Mouse (Mus musculus) layer of hippocampus, postnatal 14 days (tissue): Measurements from ENCODE around the gene Dpm2. TPM values are rescaled to one million over a fixed set of nuclear protein-coding genes. Genes with fewer than 3 reads are reported as not detected.
A peak's percentile ranks its signal among the peaks of the same experiment; 100 is the strongest.

Source experiments
- DNase-seq, 2 experiments: peaks; one replicate each; pipeline ENCODE4 v3.0.0; 2021 to 2022; ENCODE audit warnings: low spot score in 2 of 2, mixed read lengths in 1 of 2
- total RNA-seq, 2 experiments: library from RNA; stranded (reverse); gene quantifications; 2 replicates each; pipeline ENCODE4 v1.2.3; 2021

The Dpm2 gene
- total RNA-seq, 2 experiments from 2014 or later = 78.8 to 90.1 TPM

- peak in 1 of 2 experiments; percentile 48 for DNase-seq
Measured at GRCm38 (mm10) chr2:32543031-32543449, 27.6 kb upstream of the Dpm2 start.

DNA sequence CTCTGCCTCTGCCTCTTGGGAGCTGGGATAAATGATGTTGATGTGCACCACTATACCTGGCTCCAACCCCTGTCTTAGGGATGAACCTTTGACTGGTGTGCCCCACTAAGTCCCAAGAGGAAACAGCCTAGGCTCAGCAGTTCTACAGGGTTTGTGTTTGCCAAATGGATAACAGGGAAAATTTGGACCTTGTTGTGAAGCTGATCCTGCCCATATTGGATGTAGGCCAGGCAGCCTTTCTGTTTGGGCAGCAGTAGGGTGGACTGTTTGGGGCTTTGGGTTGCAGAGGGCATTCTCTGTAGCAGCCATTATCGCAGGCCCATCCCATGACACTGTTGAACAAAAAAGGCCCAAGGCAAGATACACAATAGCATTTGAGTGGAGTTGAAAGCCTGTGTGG, 23.7 kb upstream of the Dpm2 start:
- DNase-seq = no peak

DNA sequence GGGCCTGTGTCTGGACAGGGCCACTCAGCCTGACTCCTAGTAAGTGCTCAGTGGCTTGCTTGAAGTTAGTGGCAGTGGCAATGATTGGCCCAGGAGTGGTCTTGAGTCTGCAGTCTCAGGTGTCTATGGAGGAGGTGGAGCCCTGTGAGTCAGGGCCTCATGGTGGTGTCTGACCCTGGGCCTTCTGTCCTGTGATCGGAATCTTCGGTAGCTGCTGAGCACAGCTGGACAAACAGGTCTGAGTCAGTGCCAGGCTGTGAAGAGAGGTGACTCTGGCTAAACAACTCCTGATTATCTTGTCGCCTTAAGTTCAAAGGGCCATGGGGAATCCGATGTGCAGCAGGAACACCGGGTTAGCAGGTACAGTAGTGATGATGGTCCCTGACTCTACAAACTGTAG, 23.3 kb upstream of the Dpm2 start:
- DNase-seq = no peak

DNA sequence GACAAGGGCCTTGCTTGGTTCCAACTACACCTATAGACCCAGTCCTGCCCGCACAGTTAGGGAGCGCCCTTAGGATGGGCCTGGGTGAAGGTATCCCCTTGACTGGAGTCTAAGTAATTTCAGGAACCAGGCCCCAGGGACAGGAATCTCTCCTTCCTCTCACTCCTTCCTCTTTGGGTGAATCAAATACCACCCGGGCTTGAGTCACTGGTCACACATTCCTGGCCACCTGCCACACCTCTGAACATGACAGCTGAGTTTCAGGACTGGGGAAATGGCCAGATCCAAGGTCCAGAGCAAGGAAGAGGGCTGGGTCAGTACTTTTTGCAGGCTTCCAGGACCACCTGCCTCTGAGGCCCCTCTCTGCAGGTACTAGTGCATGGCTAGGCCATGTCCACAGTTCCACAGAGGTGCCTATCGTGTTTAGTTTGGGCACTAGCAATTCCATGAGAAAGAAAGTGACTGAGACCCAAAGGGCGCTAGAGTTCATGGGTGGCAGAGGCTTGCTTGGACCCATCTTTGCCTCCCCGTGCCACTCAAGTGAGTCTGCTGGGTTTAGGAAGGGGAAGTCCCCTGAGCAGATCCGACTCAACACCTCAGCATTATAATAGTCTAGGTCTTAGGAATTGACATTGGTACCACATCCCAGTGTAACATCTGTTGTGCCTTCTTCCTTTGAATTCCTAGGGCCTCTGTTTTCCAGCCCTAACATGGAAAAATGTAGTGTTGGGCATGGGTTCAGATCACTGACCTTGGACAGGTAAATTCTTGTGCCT, 22.5 kb upstream of the Dpm2 start:
- no peak for DNase-seq

DNA sequence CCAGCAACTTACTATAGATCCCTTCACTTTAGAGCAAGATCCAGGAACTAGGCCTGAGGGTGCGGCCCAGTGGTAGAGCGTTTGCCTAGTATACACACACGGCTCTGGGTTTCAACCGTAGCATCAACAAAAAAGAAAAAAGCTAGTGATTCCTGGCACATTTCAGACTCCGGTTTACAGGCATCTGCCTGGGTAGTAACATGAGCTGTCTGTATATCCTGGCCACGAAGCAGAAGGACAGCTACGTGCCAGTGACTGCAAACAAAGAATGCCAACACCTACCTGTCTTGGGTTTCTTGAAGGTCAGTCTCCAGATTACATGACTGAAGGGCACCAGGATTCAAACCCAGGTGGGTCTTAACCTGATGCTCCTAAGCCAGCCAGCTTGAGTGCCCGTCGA, 21.5 kb upstream of the Dpm2 start:
- no peak for DNase-seq

DNA sequence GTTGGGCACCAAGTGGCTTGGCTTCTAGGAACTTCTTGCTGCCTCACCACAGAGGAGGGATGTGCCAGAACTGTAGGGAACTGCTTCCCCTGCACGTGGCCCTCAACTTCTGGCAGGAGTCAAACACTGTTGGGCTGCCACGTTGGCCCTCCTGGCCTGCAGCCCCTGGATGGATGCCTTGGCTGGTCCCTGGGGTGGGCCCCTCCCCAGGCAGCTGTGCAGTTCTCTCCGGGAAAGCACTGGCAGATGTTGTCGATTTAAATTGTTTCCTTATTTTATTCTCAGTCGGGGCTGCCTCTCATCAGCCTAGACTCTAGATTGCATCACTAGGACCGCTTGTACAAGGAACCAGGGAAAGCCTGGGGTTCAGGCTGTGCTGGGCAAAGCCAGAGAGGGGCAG, 20.9 kb upstream of the Dpm2 start:
- DNase-seq = no peak

DNA sequence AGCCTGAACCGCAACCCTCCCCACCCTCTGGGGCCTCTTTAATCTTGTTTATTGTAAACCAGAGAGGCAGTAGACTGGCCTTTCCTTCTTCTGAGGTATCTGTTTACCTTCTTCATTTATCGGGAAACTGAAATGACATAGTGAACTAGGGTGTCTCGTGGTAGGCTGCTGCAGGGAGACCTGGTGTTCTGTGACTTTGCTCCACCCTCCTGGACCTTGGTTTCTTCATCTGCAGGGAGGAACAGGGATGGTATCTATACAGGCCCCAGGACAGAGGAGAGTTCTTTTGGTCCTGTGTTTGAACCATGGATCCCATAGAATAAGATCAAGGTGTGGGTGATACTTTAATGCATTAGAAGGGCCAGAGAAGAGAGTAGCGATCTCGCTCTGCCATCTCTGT, 19.4 kb upstream of the Dpm2 start:
- DNase-seq = no peak

GRCm38 (mm10) chr2:32553592-32554148, 17.0 kb upstream of the Dpm2 start:
- no peak for DNase-seq

GRCm38 (mm10) chr2:32555484-32555883, 15.2 kb upstream of the Dpm2 start:
- DNase-seq = no peak

DNA sequence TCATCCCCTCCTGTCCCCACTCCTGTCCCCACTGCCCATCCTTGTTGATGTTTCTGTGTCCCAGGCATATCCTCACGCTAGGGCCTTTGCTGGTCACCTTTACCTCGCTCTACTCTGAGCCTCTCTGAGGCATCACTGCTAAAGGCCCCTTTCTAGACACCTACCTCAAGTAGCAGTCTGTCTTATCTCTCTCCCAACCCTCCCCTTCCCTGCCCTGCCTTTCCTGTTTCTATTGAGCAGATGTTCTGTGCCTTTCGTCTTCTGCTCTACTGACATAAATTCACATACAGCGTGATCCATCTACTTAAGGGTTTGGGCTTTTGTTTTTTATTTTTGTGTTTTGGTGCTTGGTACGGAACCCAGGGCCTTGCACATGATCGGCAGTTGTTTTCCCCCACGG, 14.6 kb upstream of the Dpm2 start:
- DNase-seq = no peak

DNA sequence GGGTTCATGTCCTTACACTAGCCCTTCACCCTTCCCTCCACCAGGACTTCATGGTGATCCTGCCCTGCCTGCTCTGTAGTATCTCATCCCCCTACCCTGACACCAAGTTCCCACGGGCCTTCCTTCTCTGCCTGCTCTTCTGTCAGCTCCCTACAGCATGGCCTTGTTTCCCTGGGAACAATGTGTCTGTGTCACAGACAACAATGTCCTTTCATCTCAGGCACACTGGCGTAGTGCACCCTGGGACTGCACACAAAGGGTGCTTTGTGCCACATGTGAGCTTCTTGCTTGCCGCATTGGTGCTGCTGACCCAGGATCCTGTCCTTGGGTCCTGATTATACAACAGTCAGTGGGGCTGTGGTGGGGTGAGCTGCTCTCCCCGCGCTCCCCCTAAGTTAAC, 11.1 kb upstream of the Dpm2 start:
- no peak for DNase-seq

- peak; percentile 60 to 71 for DNase-seq
Measured at GRCm38 (mm10) chr2:32566536-32567063, 4.1 kb upstream of the Dpm2 start.

DNA sequence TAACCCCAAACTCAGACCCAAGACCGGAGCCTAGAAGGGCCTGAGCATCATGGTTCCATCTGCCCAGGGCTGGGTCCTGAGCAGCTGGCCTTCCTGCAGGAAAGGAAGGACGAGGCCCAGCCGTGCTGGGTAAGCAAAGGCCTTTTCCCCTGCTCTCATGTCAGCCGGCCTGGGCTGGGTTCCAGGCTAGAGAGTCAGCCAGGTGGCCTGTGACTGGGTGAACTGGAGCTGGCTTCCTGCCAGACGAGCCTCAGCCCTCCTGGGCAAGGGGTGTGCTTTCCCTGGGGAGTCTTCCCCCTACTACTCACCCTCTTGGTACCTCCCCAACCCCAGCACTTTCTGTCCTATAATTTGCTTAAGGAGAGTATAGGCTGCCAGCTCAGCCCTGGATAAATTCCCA, 2.5 kb upstream of the Dpm2 start:
- no peak for DNase-seq

DNA sequence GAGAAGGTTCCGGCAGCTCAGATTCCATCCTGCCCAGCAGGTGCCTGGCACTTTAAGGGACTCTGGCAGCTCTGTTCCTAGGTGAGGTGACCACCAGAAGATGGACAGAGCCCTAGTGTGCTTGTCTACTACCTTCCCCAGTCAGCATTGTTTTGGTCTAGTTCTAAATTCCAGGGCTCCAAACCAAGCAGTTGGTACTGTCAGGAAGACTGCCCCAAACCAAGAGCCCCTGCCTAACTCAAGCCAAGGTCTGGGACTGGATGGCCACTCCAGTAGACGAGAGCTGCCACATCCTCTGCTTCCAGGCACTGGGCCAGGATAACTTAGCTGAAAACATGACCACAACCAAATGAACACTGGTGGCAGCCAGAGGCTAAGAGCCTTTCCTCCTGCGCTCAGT, 1.7 kb upstream of the Dpm2 start:
- no peak for DNase-seq

GRCm38 (mm10) chr2:32572196-32572595, 1.5 kb downstream of the Dpm2 start:
- DNase-seq = no peak

- DNase-seq = no peak
Measured at GRCm38 (mm10) chr2:32574497-32574896, 3.8 kb downstream of the Dpm2 start, which contains the start of gene Pip5kl1. Gene Pip5kl1 (plus strand): TSS chr2:32574797.

GRCm38 (mm10) chr2:32574901-32575585, 4.4 kb downstream of the Dpm2 start:
- DNase-seq = peak; percentile 67 to 74

DNA sequence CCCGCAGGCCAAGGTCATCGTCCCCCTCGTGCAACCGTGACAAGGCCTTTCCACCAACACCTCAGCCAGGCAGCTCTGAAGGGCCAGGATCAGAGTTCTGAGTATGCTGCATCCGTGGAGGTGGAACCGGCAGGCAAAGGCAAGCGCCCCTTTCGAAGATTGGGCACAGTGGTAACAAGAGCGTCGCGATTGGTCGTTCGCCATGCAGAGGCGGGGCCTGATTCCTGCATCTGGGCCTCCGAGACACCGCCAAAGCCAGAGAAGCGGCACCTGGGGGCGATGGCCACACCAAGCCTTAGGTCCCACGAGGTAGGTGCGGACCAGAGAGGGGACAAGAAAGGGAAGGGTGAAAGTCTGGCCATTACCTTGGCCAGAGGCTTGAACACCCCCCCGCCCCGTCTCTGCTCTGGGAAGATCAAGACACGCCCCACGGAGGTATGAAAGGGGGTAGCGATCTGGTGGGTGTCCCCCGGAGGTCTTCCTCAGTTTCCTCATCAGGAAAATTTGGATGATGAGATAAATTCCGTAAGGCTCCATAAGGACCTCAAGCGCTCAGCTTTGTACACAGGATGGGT, 5.0 kb downstream of the Dpm2 start, which contains the start of gene 9430097D07Rik:
Gene 9430097D07Rik, minus strand, starts transcription at position 99 of the 575 bp plus-strand sequence.
- DNase-seq = peak; percentile 66 to 69

DNA sequence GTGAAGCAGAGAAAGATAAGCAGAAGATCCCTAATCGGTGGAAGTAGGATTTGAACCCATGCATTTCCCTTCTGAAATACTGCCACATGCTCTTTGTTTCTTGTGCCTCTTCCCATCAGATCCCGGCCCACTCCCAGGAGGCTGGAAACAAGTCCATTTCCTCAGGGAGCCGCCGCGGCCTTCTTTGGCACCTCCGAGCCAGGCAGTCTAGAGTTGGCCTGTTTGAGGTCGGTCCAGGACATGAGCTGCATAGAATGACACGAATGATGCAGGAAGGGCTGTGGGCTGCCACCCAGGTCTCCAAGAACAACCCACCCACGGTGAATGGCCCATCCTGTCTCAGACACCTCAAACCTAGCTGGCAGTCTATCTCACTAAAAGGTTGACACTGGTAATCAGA, 5.9 kb downstream of the Dpm2 start:
- DNase-seq = no peak

DNA sequence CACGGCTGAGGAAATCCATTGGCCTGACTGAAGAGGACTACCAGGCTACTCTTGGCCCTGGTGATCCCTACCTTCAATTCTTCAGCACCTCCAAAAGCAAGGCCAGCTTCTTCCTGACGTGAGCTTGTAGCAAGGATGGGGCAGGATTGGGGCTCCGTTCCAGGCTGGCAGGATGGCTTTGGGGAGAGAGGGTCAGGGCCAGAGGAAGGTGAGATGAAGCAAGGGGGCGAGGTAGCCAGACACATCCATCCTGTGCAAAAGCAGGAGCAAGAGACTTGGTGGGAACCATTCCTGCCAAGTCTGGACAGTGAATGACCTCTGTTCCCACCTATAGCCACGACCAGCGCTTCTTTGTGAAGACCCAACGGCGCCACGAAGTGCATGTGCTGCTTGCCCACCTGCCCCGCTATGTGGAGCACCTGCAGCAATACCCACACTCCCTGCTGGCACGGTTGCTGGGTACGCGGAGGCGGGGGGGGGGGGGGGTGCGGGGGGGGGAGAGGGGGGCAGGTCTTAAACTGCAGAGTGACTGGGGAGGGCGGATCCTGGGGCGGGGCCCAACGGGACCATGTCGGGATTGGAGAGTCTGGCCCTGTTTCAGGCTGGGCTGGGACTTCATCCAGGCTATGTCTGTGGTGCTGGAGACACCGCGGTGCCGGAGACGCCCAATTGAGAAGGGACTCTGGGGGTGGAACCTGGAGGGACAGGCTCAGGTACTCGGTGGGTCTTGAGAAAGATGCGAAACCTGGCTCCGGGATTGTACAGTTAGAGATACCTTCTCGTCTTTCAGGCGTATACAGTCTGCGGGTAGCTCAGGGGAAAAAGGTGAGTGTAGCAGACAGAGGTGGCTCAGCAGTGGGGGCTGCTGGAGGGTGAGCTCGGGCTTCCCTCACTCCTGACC, 7.7 kb downstream of the Dpm2 start:
- DNase-seq = no peak
